Mouse (Mus musculus): Measurements from ENCODE around the gene Mapkapk2. TPM values are rescaled to one million over a fixed set of nuclear protein-coding genes. Genes with fewer than 3 reads are reported as not detected.

Gene Mapkapk2
- polyA plus RNA-seq, 1 experiment = 64.9 TPM

DNA sequence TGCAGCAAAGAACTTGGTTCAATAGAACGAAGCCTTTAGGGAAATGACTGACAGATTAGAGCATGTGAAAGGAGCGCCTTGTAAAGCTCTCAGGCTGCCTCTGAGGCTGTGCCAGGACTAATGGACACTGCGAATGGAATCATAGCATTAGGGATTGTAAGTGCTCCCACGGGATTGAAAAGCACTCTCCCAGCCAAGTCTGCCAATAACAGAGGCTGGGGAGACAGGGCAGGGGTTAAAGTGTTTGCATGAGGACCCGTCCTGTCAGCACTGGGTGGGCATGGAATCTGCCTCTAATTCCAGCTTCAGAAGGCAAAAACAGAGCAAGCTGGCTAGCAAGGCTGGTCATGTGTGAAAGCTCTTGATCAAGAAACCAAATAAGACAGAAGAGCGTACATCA lies 36.6 kb upstream of the Mapkapk2 start:
- Histone ChIP-seq H3K9ac (ENCODE audit: low read depth, poor library complexity, severe bottlenecking) (no peak overlapping the region), H3K36me3 (ENCODE audit: control insufficient read depth, insufficient read depth, low read length, poor library complexity, severe bottlenecking) (peaks cover 62% of the 10 kb centered on the region)

GRCm38 (mm10) chr1:131125987-131126744 lies 28.5 kb upstream of the Mapkapk2 start:
- no peak overlapping the region for H3K4me3 ChIP-seq (ENCODE audit: low read depth, low read length)
- no peaks in the 10 kb centered on the region for H3K4me1 ChIP-seq (ENCODE audit: control insufficient read depth, insufficient read depth, low read length)
- no peak overlapping the region for H3K27ac ChIP-seq (ENCODE audit: insufficient read depth, low read length)
- TF ChIP-seq POLR2A (IDR thresholded peaks at IDR 0.05; ENCODE audit: insufficient read depth, low read length) (no peak), CTCF (IDR thresholded peaks at IDR 0.05; ENCODE audit: low read depth, low read length) (no peak), EP300 (IDR thresholded peaks at IDR 0.05; ENCODE audit: insufficient read depth, low read depth, low read length) (no peak)
- H3K36me3 ChIP-seq (ENCODE audit: control insufficient read depth, insufficient read depth, low read length, poor library complexity, severe bottlenecking) = peaks cover 45% of the 10 kb centered on the region
- no peak overlapping the region for H3K9ac ChIP-seq (ENCODE audit: low read depth, poor library complexity, severe bottlenecking)
- H3K9me3 ChIP-seq (replicated peaks; ENCODE audit: control insufficient read depth, insufficient read depth, low read length, poor library complexity, severe bottlenecking) = peaks cover 32% of the 10 kb centered on the region
- no peaks in the 10 kb centered on the region for H3K27me3 ChIP-seq (ENCODE audit: control insufficient read depth, insufficient read depth, low read length, poor library complexity, severe bottlenecking)

More for the DNA sequence above, 36.6 kb upstream of the Mapkapk2 start:
- peaks cover 2% of the 10 kb centered on the region for H3K4me1 ChIP-seq (ENCODE audit: control insufficient read depth, insufficient read depth, low read length)
- H3K4me3 ChIP-seq (ENCODE audit: low read depth, low read length) = no peak overlapping the region
- peaks cover 33% of the 10 kb centered on the region for H3K9me3 ChIP-seq (replicated peaks; ENCODE audit: control insufficient read depth, insufficient read depth, low read length, poor library complexity, severe bottlenecking)
- no peaks in the 10 kb centered on the region for H3K27me3 ChIP-seq (ENCODE audit: control insufficient read depth, insufficient read depth, low read length, poor library complexity, severe bottlenecking)
- no peak for TF ChIP-seq POLR2A (IDR thresholded peaks at IDR 0.05; ENCODE audit: insufficient read depth, low read length)
- TF ChIP-seq EP300 (IDR thresholded peaks at IDR 0.05; ENCODE audit: insufficient read depth, low read depth, low read length) = no peak
- TF ChIP-seq CTCF (IDR thresholded peaks at IDR 0.05; ENCODE audit: low read depth, low read length) = no peak
- no peak overlapping the region for H3K27ac ChIP-seq (ENCODE audit: insufficient read depth, low read length)

GRCm38 (mm10) chr1:131123522-131124265 lies 26.1 kb upstream of the Mapkapk2 start:
- TF ChIP-seq EP300 (IDR thresholded peaks at IDR 0.05; ENCODE audit: insufficient read depth, low read depth, low read length) (no peak), CTCF (IDR thresholded peaks at IDR 0.05; ENCODE audit: low read depth, low read length) (no peak), POLR2A (IDR thresholded peaks at IDR 0.05; ENCODE audit: insufficient read depth, low read length) (no peak)
- Histone ChIP-seq H3K27me3 (ENCODE audit: control insufficient read depth, insufficient read depth, low read length, poor library complexity, severe bottlenecking) (no peaks in the 10 kb centered on the region), H3K9ac (ENCODE audit: low read depth, poor library complexity, severe bottlenecking) (no peak overlapping the region)

GRCm38 (mm10) chr1:131121987-131122386 lies 24.4 kb upstream of the Mapkapk2 start:
- TF ChIP-seq CTCF (IDR thresholded peaks at IDR 0.05; ENCODE audit: low read depth, low read length) (peak; percentile 49), POLR2A (IDR thresholded peaks at IDR 0.05; ENCODE audit: insufficient read depth, low read length) (no peak)
- Histone ChIP-seq H3K9ac (ENCODE audit: low read depth, poor library complexity, severe bottlenecking) (no peak overlapping the region), H3K27me3 (ENCODE audit: control insufficient read depth, insufficient read depth, low read length, poor library complexity, severe bottlenecking) (no peaks in the 10 kb centered on the region), H3K9me3 (replicated peaks; ENCODE audit: control insufficient read depth, insufficient read depth, low read length, poor library complexity, severe bottlenecking) (no peaks in the 10 kb centered on the region), H3K4me3 (ENCODE audit: low read depth, low read length) (no peak overlapping the region), H3K36me3 (ENCODE audit: control insufficient read depth, insufficient read depth, low read length, poor library complexity, severe bottlenecking) (peaks cover 3% of the 10 kb centered on the region), H3K4me1 (ENCODE audit: control insufficient read depth, insufficient read depth, low read length) (no peaks in the 10 kb centered on the region), H3K27ac (ENCODE audit: insufficient read depth, low read length) (no peak overlapping the region)

More at GRCm38 (mm10) chr1:131123522-131124265, 26.1 kb upstream of the Mapkapk2 start:
- no peak overlapping the region for H3K4me3 ChIP-seq (ENCODE audit: low read depth, low read length)
- H3K4me1 ChIP-seq (ENCODE audit: control insufficient read depth, insufficient read depth, low read length) = no peaks in the 10 kb centered on the region
- H3K36me3 ChIP-seq (ENCODE audit: control insufficient read depth, insufficient read depth, low read length, poor library complexity, severe bottlenecking) = peaks cover 20% of the 10 kb centered on the region
- H3K9me3 ChIP-seq (replicated peaks; ENCODE audit: control insufficient read depth, insufficient read depth, low read length, poor library complexity, severe bottlenecking) = peaks cover 7% of the 10 kb centered on the region
- H3K27ac ChIP-seq (ENCODE audit: insufficient read depth, low read length) = no peak overlapping the region

- TF ChIP-seq CTCF (IDR thresholded peaks at IDR 0.05; ENCODE audit: low read depth, low read length) (peak; percentile 27), POLR2A (IDR thresholded peaks at IDR 0.05; ENCODE audit: insufficient read depth, low read length) (no peak)
- H3K27ac ChIP-seq (ENCODE audit: insufficient read depth, low read length) = no peak overlapping the region
- H3K4me3 ChIP-seq (ENCODE audit: low read depth, low read length) = no peak overlapping the region
- H3K9ac ChIP-seq (ENCODE audit: low read depth, poor library complexity, severe bottlenecking) = no peak overlapping the region
- no peaks in the 10 kb centered on the region for H3K27me3 ChIP-seq (ENCODE audit: control insufficient read depth, insufficient read depth, low read length, poor library complexity, severe bottlenecking)
- H3K4me1 ChIP-seq (ENCODE audit: control insufficient read depth, insufficient read depth, low read length) = no peaks in the 10 kb centered on the region
- H3K36me3 ChIP-seq (ENCODE audit: control insufficient read depth, insufficient read depth, low read length, poor library complexity, severe bottlenecking) = no peaks in the 10 kb centered on the region
- no peaks in the 10 kb centered on the region for H3K9me3 ChIP-seq (replicated peaks; ENCODE audit: control insufficient read depth, insufficient read depth, low read length, poor library complexity, severe bottlenecking)
These were observed 21.4 kb upstream of the Mapkapk2 start for GRCm38 (mm10) chr1:131119026-131119425.

- Histone ChIP-seq H3K9ac (ENCODE audit: low read depth, poor library complexity, severe bottlenecking) (no peak overlapping the region), H3K9me3 (replicated peaks; ENCODE audit: control insufficient read depth, insufficient read depth, low read length, poor library complexity, severe bottlenecking) (no peaks in the 10 kb centered on the region), H3K4me3 (ENCODE audit: low read depth, low read length) (no peak overlapping the region), H3K27ac (ENCODE audit: insufficient read depth, low read length) (no peak overlapping the region), H3K36me3 (ENCODE audit: control insufficient read depth, insufficient read depth, low read length, poor library complexity, severe bottlenecking) (no peaks in the 10 kb centered on the region), H3K4me1 (ENCODE audit: control insufficient read depth, insufficient read depth, low read length) (no peaks in the 10 kb centered on the region), H3K27me3 (ENCODE audit: control insufficient read depth, insufficient read depth, low read length, poor library complexity, severe bottlenecking) (no peaks in the 10 kb centered on the region)
- TF ChIP-seq POLR2A (IDR thresholded peaks at IDR 0.05; ENCODE audit: insufficient read depth, low read length) = no peak
- TF ChIP-seq CTCF (IDR thresholded peaks at IDR 0.05; ENCODE audit: low read depth, low read length) = no peak
- TF ChIP-seq EP300 (IDR thresholded peaks at IDR 0.05; ENCODE audit: insufficient read depth, low read depth, low read length) = no peak
These were observed 20.9 kb upstream of the Mapkapk2 start for GRCm38 (mm10) chr1:131118530-131118929.

All from ES-Bruce4 (cell line).